Mouse (Mus musculus) T-cell, adult 66 days (primary cell): ENCODE data around the gene Slc39a12. TPM values are rescaled to one million over a fixed set of nuclear protein-coding genes. Genes with fewer than 3 reads are reported as not detected.

Experiments used
- total RNA-seq, 2 experiments: library from RNA; stranded (reverse); gene quantifications; 3 replicates in 1 of 2; 4 replicates in 1 of 2; pipeline ENCODE4 v1.2.4; 2023

Slc39a12 gene
- total RNA-seq = not detected

GRCm38 (mm10) chr2:14388162-14388561 lies at the start of gene Slc39a12:
Slc39a12 (plus strand) TSS chr2:14388316.

Other genes starting within 250 kb of the Slc39a12 start
- under 1 TPM in 1 of 2 experiments, not detected in 1; 0.21 TPM for gene Tmem236, start 213.8 kb upstream of the Slc39a12 start, total RNA-seq
- 1 to 10 TPM; 1.9 to 3.6 TPM for gene Mrc1, start 158.9 kb upstream of the Slc39a12 start, total RNA-seq
- gene Cacnb2, start 214.8 kb downstream of the Slc39a12 start, total RNA-seq = not detected